Mouse (Mus musculus) spleen, postnatal 4 days (tissue): ENCODE data around the gene Clmp.

ENCODE experiments used
- DNase-seq, 2 experiments: peaks; one replicate each; pipeline ENCODE4 v3.0.0; 2022; ENCODE audit warnings: low spot score in 2 of 2

Gene Clmp

GRCm38 (mm10) chr9:40685801-40686420 lies at the start of gene Clmp:
TSS of gene Clmp (plus strand) at chr9:40685962.
- DNase-seq, result no peak

DNA sequence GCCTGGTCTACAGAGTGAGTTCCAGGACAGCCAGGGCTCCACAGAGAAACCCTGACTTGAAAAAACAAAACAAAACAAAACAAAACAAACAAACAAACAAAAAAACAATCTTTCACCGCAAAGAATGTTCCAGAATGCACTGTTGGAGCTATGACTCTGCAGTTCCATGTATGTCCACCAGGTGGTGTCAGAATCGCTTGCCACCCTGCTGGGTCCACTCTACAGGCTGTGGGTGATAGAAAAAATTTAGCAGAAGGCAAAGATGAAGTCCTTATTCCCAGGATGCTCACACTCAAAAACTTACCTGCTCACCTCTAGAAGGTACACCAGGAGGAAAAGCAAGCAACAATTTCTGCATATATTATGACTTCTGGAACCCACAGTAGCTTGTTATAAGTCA lies 49.7 kb upstream of the Clmp start:
- DNase-seq, result peak; percentile 51 to 78

GRCm38 (mm10) chr9:40637705-40638393 lies 47.9 kb upstream of the Clmp start:
- DNase-seq, result no peak

GRCm38 (mm10) chr9:40638394-40639049 lies 47.2 kb upstream of the Clmp start:
- DNase-seq, result peak in 1 of 2 experiments; percentile 20

- no peak for DNase-seq
These were observed 46.1 kb upstream of the Clmp start for GRCm38 (mm10) chr9:40639536-40640187.

DNA sequence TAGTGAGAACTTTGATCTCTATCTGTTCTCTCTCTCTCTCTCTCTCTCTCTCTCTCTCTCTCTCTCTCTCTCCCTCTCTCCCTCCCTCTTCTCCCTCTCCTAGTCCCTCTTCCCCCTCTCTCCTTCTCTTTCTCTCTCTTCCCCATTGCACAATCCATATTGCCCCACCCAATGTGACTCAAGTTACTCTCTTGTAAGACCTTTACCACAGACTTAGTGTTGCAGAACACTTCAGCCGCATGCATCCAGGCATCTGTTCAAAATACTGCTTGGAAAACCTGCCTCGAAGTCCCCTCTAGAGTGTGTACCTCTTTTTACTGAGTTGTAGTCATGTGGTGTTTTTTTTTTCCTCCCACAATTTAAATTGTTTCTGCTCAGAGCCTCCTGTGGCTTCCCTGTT lies 44.4 kb upstream of the Clmp start:
- peak in 1 of 2 experiments; percentile 28 for DNase-seq

DNA sequence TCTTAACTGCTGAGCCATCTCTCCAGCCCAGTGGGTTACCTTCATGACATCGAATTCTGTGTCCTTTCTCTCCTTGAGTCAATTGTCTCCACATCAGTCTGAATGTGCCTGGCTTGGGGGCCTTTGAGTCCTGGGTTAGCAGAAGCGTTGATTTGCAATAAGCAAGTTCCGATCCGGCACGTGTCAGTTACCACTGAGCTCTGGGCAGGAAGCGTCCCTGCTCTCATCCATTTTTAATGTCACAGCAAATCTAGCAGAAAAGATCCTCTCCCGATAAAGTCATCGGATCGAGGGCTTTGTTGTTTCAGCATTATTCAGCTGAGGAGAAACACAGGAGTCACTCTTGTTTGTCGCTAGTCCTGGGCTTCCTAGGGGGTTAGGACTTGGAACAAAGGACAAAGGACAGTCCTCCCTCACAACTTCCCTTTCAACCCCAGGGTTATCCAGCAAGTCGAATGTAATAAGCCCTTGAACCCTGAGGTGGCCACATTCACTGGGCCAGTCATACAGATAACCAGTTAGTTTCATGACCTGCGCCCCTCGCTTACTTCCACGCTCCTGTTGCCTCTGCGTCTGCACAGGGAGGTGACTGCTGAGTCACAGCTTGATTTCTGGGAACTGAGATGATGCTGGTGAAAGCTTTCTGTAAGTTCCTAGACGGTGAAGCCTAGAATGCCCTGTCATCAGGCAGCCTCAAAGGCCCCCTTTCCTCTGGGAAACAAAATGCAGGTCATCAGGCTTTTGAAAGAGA lies 43.1 kb upstream of the Clmp start:
- no peak for DNase-seq

DNA sequence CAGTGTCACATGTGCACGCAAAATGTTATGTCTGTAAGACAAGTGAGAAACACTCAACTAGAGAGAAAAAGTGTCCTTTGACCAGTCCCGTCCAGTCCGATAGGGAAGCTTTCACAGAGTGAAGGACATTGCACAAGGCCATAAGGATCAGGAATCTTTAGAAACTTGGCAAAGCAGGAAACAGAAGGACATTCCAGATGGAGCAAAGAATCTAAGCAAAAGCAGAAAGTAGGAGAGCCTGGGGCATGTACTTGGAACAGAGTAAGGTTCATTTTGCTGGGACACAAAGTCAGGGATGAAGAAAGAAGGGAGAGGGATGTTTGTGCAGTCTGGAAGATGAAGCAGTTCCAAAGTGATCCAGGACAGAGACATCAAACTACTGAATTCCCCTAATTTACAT lies 36.3 kb upstream of the Clmp start:
- no peak for DNase-seq

DNA sequence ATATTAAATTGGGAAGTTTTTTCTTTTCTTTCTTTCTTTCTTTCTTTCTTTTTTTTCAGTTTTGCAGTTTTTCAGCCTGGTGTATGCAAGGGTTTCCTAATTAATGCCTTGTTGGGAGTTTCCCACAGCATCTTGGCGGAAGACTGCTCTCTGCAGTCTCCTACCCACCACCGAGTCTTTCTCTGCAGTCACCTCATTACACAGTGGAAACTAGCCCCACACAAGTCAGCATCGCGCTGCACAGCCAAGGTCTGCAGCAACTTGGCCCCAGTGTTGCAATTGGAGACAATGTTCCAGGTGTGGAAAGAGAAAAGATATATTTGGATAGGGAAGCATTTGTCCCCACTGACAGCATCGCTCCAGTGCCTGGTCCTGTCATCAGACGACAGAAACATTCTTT lies 35.8 kb upstream of the Clmp start:
- DNase-seq, result no peak

- no peak for DNase-seq
These were observed 34.4 kb upstream of the Clmp start for GRCm38 (mm10) chr9:40651239-40651859.

DNA sequence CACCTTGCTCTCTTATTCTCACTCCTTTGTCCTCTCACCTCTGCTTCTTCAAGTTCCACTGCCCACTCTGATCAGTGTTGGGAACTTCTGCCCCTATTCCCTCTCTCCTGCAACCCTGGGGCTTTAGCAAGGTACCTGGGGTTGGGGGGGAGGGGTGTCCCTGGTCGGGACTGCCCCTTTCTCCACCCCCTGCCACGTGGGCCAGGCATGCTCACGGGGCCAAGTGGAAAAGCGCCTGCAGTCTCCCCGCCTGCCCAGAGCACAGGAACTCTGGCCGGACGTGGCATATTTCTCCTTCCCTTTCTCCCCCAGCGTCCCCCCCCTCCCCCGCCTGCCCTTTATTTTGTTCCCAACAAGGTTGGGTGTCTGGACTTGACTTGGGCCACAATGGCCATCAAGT lies 33.0 kb upstream of the Clmp start:
- DNase-seq, result no peak

GRCm38 (mm10) chr9:40666190-40666803 lies 19.5 kb upstream of the Clmp start:
- DNase-seq, result no peak

DNA sequence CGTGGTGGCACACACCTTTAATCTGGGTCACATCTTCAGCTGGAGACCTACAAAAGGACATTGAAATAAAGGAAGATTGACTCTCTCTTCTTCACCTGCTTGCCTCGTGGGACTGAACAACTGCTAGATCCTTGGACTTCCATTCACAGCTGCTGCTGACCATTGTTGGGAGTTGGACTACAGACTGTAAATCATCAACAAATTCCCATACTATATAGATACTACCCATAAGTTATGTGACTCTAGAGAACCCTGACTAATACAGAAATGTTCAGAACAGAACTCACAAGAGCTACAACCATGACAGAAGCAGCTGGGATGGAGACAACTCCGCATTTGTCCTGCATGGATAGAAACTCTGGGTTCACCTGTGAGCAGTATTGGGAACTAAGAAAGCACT lies 15.4 kb upstream of the Clmp start, which contains the start of gene Gm21915:
Gm21915 (plus strand) TSS at position 301 of the 400 bp plus-strand sequence.
- no peak for DNase-seq

GRCm38 (mm10) chr9:40671323-40671930 lies 14.3 kb upstream of the Clmp start:
- no peak for DNase-seq

DNA sequence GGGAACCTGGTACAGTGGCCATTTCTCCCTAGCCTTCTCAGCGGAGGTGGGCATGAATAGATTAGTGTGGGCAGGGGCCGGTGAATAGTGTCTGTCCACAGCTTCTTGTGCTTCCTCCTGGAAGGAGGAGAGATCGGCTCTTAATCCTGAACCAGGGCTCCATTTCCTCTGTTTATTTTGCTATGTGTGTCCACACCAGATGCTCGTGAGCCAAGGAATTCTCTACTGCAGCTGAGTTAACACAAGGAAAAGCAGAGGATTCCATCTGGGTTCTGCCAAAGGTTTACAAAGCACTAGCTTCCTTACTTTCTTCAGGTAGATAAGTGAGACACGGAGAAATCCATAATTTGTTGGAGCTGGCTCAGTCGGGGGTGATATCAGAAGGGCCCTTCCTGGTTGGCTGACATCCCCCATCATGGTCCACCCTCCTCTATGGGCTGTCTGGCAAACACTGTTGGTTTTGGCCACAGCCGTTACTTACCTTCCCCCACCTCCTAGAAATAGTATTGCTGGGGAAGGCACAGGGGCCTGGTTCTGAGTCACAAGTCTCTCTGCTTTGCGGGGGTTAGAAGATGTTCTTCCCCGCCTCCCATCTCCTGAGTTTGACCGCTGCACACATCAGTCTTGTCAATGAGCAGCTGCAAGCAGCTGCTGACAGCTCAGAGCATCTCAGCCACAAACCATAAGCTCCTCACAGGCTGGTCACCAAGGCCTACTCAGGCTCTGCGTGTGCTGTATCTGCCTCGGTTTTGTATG lies 10.4 kb upstream of the Clmp start:
- DNase-seq, result no peak

DNA sequence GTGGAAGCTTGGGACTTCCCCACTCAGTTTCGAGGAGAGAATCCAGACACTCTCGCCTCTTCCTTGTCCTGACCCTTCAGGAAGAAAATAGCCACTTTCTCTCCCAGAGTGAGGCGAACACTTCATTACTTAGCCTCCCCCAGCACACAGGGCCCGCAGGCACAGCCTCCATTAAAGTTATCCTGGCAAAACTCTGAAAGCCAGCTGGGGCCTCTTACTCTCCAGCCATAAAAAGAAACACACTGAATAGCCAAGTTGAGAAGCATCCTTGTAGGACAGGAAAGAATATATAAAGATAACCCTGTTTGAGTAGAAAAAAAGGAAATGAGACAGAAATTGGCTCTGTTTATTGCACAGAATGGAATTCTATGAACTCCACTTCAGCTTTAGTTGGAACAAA lies 7.1 kb upstream of the Clmp start:
- DNase-seq, result no peak

- no peak for DNase-seq
These were observed 698 bp downstream of the Clmp start for GRCm38 (mm10) chr9:40686421-40686899.

DNA sequence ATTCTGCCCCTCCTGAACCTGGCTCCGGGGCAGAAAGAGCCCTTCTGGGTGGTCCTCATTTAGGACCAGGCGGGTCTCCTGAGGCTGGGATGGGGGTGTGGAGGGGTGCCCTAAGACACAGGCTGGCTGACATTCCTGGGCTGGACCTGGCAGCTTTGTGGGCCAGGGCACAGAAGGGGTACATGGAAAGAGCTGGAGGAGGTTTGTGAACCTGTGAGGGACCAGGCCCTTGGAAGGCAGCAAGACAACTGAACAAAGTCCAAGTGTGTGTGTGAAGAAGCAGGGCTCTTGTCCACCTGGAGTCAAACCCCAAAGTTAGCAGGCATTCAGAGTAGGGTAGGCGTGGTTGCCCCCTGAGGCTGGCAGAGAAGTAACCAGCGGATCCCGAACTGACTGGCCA lies 1.3 kb downstream of the Clmp start:
- DNase-seq, result no peak

GRCm38 (mm10) chr9:40687553-40687952 lies 1.8 kb downstream of the Clmp start:
- no peak for DNase-seq

- no peak for DNase-seq
These were observed 4.7 kb downstream of the Clmp start for GRCm38 (mm10) chr9:40690511-40690910.
